Mouse (Mus musculus) forebrain, embryonic 10.5 days (tissue): Measurements from ENCODE around the gene Gm11985. TPM values are rescaled to one million over a fixed set of nuclear protein-coding genes. Genes with fewer than 3 reads are reported as not detected.
"Not testable (repeated sequence)": the region's sequence is repeated elsewhere in the genome, so short reads cannot be mapped to it uniquely, and the experiment has no call there.

ENCODE experiments used
- DNase-seq: peaks from one replicate; pipeline ENCODE4 v3.0.0-alpha.2; 2017; ENCODE audit warnings: low spot score; ENCODE audit errors: extremely low spot score
- H3K27ac ChIP-seq: fragments of 300-500 bp; sonication (generic); 2 replicates; pipeline ENCODE4 v1.5.1; 2016; ENCODE audit warnings: mild to moderate bottlenecking
- H3K27me3 ChIP-seq: fragments of 300-500 bp; sonication (generic); 2 replicates; pipeline ENCODE4 v1.6.1; 2016; ENCODE audit warnings: mild to moderate bottlenecking; ENCODE audit not compliant: poor library complexity, severe bottlenecking
- H3K36me3 ChIP-seq: fragments of 300-500 bp; sonication (generic); replicated peaks from 2 replicates; pipeline ENCODE4 v1.6.1; 2016; ENCODE audit warnings: mild to moderate bottlenecking, moderate library complexity
- H3K4me1 ChIP-seq: fragments of 300-500 bp; sonication (generic); 2 replicates; pipeline ENCODE4 v1.6.1; 2016
- H3K4me3 ChIP-seq: fragments of 300-500 bp; sonication (generic); 2 replicates; pipeline ENCODE4 v1.5.1; 2016; ENCODE audit warnings: mild to moderate bottlenecking, moderate library complexity
- H3K9me3 ChIP-seq: fragments of 300-500 bp; sonication (generic); 2 replicates; pipeline ENCODE4 v1.6.1; 2016; ENCODE audit warnings: mild to moderate bottlenecking, moderate library complexity
- whole genome bisulfite sequencing: fragments of 180-500 bp; shearing (Covaris S2); methylation state at CpG from one replicate; pipeline ENCODE4 v1.1.7; 2016; 5-methylcytosine and 5-hydroxymethylcytosine counted together
- polyA plus RNA-seq: library from polyadenylated mRNA; unstranded; fragments of >200 nt; fragmentation: Nextera tagmentation; extraction: Ambion mirVana; gene quantifications from 2 replicates; pipeline ENCODE4 v1.2.1, GENCODE M21; 2016

The Gm11985 gene
- polyA plus RNA-seq, result not detected in 2 replicates

GRCm38 (mm10) chr11:7188469-7188868 lies at the start of gene Gm11985:
Gm11985 (minus strand) TSS chr11:7188569.
- Histone ChIP-seq H3K27ac (no peak within 1 kb of the TSS), H3K4me1 (peaks cover 35% of the 10 kb centered on the region), H3K36me3 (no peaks in the 10 kb centered on the region), H3K4me3 (no peak within 1 kb of the TSS), H3K9me3 (no peaks in the 10 kb centered on the region), H3K27me3 (peaks cover 5% of the 10 kb centered on the region; the same call in 1 of the 2 replicates)
- 88% methylated on average over 13 of the region's 13 CpGs for WGBS
- no peak for DNase-seq

DNA sequence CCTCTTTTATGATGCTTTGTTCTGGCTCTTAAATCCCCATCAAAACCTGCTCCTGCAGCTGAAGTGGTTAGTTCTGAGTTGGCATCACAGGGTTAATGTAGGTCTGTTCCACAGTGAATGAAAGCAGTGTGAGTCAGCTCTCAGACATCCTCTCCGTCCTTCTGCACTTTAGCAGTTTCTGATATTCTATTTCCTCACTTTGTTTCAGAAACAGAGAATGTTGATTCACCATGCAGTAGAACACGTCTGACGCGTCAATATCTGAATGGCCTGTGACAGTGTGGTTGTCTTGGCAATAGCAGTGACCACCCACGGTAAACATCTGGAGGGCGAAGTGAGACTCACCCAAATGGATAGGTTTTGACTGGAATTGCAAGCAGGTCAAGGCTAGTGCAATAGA lies 49.3 kb upstream of the Gm11985 start:
- no peak for DNase-seq
- 88% methylated on average over 6 of the region's 6 CpGs for WGBS
- Histone ChIP-seq H3K27ac (no peak overlapping the region), H3K9me3 (no peaks in the 10 kb centered on the region), H3K4me3 (no peak overlapping the region), H3K36me3 (no peaks in the 10 kb centered on the region), H3K4me1 (0 out of 2 replicates have a peak, but pooled peaks cover 3% of the 10 kb centered on the region), H3K27me3 (no peaks in the 10 kb centered on the region)

DNA sequence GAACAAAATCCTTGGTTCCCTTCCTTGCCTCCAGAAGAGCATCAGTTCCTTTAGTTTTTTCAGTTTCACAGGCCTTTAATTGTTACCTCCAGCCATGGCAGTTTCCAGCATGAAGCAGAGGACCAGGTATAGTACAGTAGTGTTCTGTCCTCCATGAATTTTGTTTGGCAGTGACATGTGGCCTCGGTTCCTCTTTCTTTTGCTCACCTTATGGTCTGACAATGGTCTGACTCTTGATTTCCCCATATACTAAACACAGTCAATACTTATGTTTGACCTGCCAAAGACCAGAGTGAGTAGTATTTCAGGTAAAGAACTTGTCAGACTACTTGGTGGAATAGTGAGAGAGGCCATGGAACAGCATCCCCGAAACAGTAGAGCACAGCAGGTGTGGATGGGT lies 48.4 kb upstream of the Gm11985 start:
- DNase-seq, result no peak
- Histone ChIP-seq H3K9me3 (no peaks in the 10 kb centered on the region), H3K4me3 (no peak overlapping the region), H3K27me3 (no peaks in the 10 kb centered on the region), H3K36me3 (no peaks in the 10 kb centered on the region), H3K4me1 (0 out of 2 replicates have a peak, but pooled peaks cover 3% of the 10 kb centered on the region), H3K27ac (no peak overlapping the region)
- WGBS, result 87% methylated on average over 2 of the region's 2 CpGs

DNA sequence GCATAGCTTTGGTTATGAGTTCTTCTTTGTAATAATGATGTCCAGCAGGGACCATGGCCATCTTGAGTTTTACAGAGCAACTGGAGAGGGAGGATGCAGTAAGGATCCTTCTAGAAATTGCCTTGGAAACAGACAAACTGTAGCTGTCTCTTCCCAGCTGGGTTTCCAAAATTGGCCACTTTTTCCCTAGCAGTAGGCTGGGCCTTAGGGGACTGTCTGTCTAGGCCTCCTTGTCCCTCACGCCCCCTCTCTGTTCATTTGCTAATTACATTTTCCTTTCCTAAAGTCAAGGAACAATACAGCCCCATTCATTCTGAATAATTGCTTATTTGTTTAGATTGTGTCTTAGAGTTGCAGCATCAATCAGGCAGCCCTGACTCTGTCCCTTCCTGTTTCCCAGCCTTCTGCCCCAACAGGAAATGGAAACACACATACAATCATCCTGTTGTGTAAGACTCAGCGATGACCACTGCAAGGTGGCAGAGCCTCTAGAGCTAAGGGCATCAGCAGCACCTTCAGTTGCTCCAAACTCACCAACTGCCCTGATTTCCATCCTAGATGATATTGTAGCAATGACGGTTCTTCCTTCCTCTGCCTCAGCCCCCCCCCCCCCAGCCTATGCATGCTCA lies 46.7 kb upstream of the Gm11985 start:
- no peak overlapping the region for H3K4me3 ChIP-seq
- H3K36me3 ChIP-seq, result no peaks in the 10 kb centered on the region
- H3K27me3 ChIP-seq, result no peaks in the 10 kb centered on the region
- no peak overlapping the region for H3K27ac ChIP-seq
- H3K9me3 ChIP-seq, result no peaks in the 10 kb centered on the region
- WGBS, result 50% methylated on average over 3 of the region's 3 CpGs
- DNase-seq, result no peak
- 0 out of 2 replicates have a peak, but pooled peaks cover 3% of the 10 kb centered on the region for H3K4me1 ChIP-seq

DNA sequence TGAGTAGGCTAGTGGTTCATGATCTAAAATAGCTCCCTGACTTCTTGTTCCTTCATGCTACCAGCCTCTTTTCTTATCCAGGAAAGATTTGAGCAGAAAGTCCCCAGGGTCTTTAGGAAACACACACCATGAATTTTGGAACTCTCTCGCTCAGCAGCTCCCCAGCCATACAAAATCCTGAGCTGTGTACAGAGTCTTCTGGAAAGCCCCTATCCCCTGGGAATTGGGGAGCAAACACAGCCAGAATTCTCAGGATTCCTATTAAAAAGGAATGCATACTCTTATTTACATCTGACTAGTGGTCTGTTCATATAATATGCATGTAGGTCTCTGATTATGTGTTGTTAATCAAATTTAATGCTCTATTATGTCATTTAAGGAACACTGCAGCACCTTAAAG lies 46.1 kb upstream of the Gm11985 start:
- no peaks in the 10 kb centered on the region for H3K36me3 ChIP-seq
- no peak overlapping the region for H3K27ac ChIP-seq
- no peaks in the 10 kb centered on the region for H3K27me3 ChIP-seq
- DNase-seq, result no peak
- 0 out of 2 replicates have a peak, but pooled peaks cover 3% of the 10 kb centered on the region for H3K4me1 ChIP-seq
- no peaks in the 10 kb centered on the region for H3K9me3 ChIP-seq
- WGBS, result 84% methylated on average over 1 of the region's 1 CpGs
- H3K4me3 ChIP-seq, result no peak overlapping the region

DNA sequence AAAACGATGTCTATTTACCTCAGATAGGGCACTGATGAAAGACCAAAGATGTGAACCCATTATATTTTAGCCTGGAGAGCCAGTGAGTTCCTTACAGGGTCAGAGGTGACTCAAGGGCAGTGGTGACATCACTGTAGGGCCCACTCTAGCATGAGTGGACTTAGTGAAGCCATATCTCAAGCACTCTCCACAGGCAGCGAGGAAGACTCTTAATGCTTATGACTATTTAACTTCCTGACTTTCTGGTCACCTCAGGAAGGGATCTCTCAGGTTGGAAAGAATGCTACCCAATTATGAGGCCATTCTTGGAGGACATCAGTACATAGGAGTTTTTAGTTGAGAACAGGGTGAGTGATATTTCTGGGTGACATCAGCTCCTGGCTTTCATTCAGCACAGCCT lies 45.0 kb upstream of the Gm11985 start:
- 88% methylated on average over 2 of the region's 2 CpGs for WGBS
- Histone ChIP-seq H3K4me3 (no peak overlapping the region), H3K27me3 (no peaks in the 10 kb centered on the region), H3K9me3 (no peaks in the 10 kb centered on the region), H3K4me1 (no peaks in the 10 kb centered on the region), H3K27ac (no peak overlapping the region), H3K36me3 (no peaks in the 10 kb centered on the region)
- no peak for DNase-seq

DNA sequence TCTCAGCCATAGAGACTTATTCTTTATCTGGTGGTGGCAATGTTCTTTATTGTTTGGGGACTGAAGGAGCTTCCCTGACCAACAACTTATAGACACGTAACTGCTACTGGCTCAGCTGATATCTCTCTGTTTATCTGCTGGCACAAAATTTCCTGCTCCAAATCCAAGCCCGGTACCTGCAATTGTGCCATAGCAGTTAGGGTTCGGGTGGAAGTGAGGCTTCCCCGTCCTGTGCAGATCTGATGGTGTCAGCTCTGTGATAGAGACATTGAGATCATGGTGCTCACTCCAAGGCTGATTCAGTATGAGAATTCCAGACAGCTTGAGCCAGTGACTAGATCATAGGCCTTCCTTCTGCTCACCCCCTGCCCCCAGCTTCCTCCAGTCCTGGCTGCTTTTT lies 43.6 kb upstream of the Gm11985 start:
- H3K36me3 ChIP-seq, result no peaks in the 10 kb centered on the region
- H3K4me3 ChIP-seq, result no peak overlapping the region
- no peak overlapping the region for H3K27ac ChIP-seq
- H3K9me3 ChIP-seq, result no peaks in the 10 kb centered on the region
- no peaks in the 10 kb centered on the region for H3K27me3 ChIP-seq
- no peak for DNase-seq
- H3K4me1 ChIP-seq, result no peaks in the 10 kb centered on the region
- WGBS, result 92% methylated on average over 4 of the region's 4 CpGs

DNA sequence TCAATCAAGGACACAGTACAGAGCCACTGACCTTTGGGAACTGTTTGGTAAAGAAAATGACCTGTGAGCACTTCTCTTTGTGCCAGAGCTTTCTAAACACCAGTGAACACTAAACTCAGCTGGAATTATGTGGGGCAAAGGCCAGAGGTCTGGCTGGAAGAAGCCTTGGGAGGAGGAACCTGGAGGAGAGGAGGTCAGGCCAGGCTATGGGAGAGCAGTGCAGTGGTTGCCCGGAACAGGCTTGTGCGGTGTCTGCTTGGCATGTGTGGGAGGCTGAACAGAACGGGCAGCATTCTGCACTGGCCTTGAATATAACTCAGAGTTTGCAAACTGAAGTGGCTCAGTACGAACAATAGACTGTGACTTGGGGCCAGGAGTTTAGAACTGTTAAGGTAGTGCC lies 41.6 kb upstream of the Gm11985 start:
- Histone ChIP-seq H3K36me3 (no peaks in the 10 kb centered on the region), H3K27ac (no peak overlapping the region), H3K4me1 (no peaks in the 10 kb centered on the region), H3K9me3 (no peaks in the 10 kb centered on the region), H3K4me3 (no peak overlapping the region), H3K27me3 (no peaks in the 10 kb centered on the region)
- WGBS, result 88% methylated on average over 4 of the region's 4 CpGs
- DNase-seq, result no peak

GRCm38 (mm10) chr11:7228107-7228506 lies 39.7 kb upstream of the Gm11985 start:
- Histone ChIP-seq H3K27me3 (no peaks in the 10 kb centered on the region), H3K27ac (no peak overlapping the region), H3K4me1 (no peaks in the 10 kb centered on the region), H3K36me3 (no peaks in the 10 kb centered on the region), H3K4me3 (no peak overlapping the region), H3K9me3 (no peaks in the 10 kb centered on the region)
- no peak for DNase-seq
- WGBS, result 91% methylated on average over 4 of the region's 4 CpGs

DNA sequence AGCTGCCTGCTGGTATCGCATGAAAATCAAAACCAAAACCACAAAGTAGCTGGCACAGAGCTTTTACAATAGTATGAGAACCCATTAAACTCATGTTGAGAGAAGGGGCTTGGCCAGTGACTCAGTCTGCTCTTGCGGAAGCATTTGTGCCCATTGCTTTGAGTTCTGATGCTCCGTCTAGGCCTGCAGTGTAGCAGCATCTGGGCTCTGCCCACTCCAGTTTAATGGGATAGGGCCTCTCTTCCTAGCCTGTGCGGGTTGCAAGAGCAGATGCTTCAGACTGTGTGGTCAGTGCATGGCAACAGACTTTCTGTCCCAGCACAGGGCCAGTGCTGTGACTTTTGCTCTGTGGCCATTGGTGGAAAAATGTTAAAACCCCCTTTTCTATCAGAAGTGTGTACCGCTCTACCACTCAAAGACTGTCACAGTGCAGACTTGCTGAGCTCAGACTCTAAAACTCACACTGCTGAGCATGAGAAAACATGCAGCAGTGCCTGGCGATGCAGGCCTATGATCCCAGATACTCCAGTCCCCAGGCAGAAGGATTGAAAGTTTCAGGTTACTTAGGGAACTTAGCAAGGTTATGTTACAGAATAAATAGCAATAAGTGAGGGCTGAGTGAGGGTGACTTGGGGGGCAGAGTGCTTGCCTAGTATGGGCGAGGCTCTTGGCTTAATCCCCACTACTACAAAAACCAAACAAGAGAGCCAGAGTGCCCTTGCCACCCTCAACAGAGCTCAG lies 38.6 kb upstream of the Gm11985 start:
- 85% methylated on average over 7 of the region's 7 CpGs for WGBS
- H3K4me1 ChIP-seq, result no peaks in the 10 kb centered on the region
- H3K36me3 ChIP-seq, result no peaks in the 10 kb centered on the region
- H3K27me3 ChIP-seq, result no peaks in the 10 kb centered on the region
- no peak overlapping the region for H3K4me3 ChIP-seq
- H3K9me3 ChIP-seq, result no peaks in the 10 kb centered on the region
- DNase-seq, result no peak
- H3K27ac ChIP-seq, result no peak overlapping the region

- Histone ChIP-seq H3K4me1 (no peaks in the 10 kb centered on the region), H3K27me3 (no peaks in the 10 kb centered on the region), H3K36me3 (no peaks in the 10 kb centered on the region), H3K9me3 (no peaks in the 10 kb centered on the region), H3K27ac (no peak overlapping the region), H3K4me3 (no peak overlapping the region)
- DNase-seq, result no peak
- WGBS, result 73% methylated on average over 2 of the region's 2 CpGs
These were observed 37.8 kb upstream of the Gm11985 start for GRCm38 (mm10) chr11:7226200-7226599.

DNA sequence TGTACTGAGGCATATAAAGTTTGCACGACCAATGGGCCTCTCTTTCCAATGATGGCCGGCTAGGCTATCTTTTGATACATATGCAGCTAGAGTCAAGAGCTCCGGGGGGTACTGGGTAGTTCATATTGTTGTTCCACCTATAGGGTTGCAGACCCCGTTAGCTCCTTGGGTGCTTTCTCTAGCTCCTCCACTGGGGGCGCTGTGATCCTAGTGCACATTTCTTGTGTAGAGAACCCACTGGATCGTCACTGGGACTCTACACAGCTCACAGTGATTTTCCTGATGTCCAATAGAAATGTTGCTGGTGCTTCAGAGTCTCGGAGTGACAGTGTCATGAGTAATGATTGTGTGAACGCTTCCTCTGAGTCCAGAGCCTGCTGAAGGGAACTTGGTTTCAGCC lies 33.5 kb upstream of the Gm11985 start:
- not testable (repeated sequence) for DNase-seq, H3K9me3 ChIP-seq, H3K36me3 ChIP-seq, H3K27me3 ChIP-seq, H3K4me3 ChIP-seq, H3K4me1 ChIP-seq, H3K27ac ChIP-seq
- WGBS, result 74% methylated on average over 8 of the region's 8 CpGs

GRCm38 (mm10) chr11:7215703-7216102 lies 27.3 kb upstream of the Gm11985 start:
- Histone ChIP-seq H3K4me3 (no peak overlapping the region), H3K4me1 (peaks cover 37% of the 10 kb centered on the region), H3K36me3 (no peaks in the 10 kb centered on the region), H3K27ac (no peak overlapping the region), H3K27me3 (peaks cover 45% of the 10 kb centered on the region), H3K9me3 (no peaks in the 10 kb centered on the region)
- DNase-seq, result peak; percentile 55
- 20% methylated on average over 8 of the region's 8 CpGs for WGBS
